19 mouse cellular contexts compared by ENCODE assay signal in genomic region chr6:72567508-72567907, GRCm38 (mm10). TPM values are rescaled to one million over a fixed set of nuclear protein-coding genes. Genes with fewer than 3 reads are reported as not detected.
A peak's percentile ranks its signal among the peaks of the same experiment; 100 is the strongest.
DNase-seq lines count a peak whose midpoint lies in the region; ATAC-seq and TF ChIP-seq lines count a peak whose summit lies in the region.
"Had no signal": no experiment of that assay in that cellular context is flagged by ENCODE, and none has a peak within 500 bp of the region (broad histone marks: within the 10 kb centered on the region; RNA-seq: fewer than 3 reads in every experiment).

No protein-coding gene starts in this region.

- WGBS in heart, postnatal 0 days, result 78% methylated on average over 5 of the region's 5 CpGs
- 77% methylated on average over 5 of the region's 5 CpGs for WGBS in heart, embryonic 11.5 days (ENCODE audit: insufficient replicate concordance)
- WGBS in liver, embryonic 14.5 days (ENCODE audit: insufficient replicate concordance), result 58% methylated on average over 5 of the region's 5 CpGs
- WGBS in liver, embryonic 12.5 days (ENCODE audit: insufficient replicate concordance), result 68% methylated on average over 5 of the region's 5 CpGs

- H3K9me3 ChIP-seq in heart, postnatal 0 days (replicated peaks; ENCODE audit: control insufficient read depth, low read length), result no peaks in the 10 kb centered on the region
- no peaks in the 10 kb centered on the region for H3K9me3 ChIP-seq in heart, embryonic 11.5 days (replicated peaks; ENCODE audit: control insufficient read depth, low read length)
- no peaks in the 10 kb centered on the region for H3K9me3 ChIP-seq in liver, embryonic 14.5 days (ENCODE audit: control insufficient read depth, low read length)
- no peaks in the 10 kb centered on the region for H3K9me3 ChIP-seq in liver, embryonic 12.5 days (replicated peaks)
- H3K9me3 ChIP-seq: heart, embryonic 13.5 days; limb, embryonic 10.5 days; neural tube, embryonic 12.5 days; stomach, embryonic 15.5 days had no signal

- H3K9ac ChIP-seq in heart, postnatal 0 days (replicated peaks; ENCODE audit: low read depth, low read length), result no peak overlapping the region
- no peak overlapping the region for H3K9ac ChIP-seq in heart, embryonic 11.5 days (ENCODE audit: low read depth, low read length)
- H3K9ac ChIP-seq in liver, embryonic 14.5 days (replicated peaks), result no peak overlapping the region
- H3K9ac ChIP-seq in liver, embryonic 12.5 days, result no peak overlapping the region
- H3K9ac ChIP-seq: heart, embryonic 13.5 days; neural tube, embryonic 12.5 days; stomach, embryonic 15.5 days had no signal

- no peak overlapping the region for H3K27ac ChIP-seq in heart, postnatal 0 days (ENCODE audit: low read depth)
- H3K27ac ChIP-seq in heart, embryonic 11.5 days (ENCODE audit: low read depth, low read length), result no peak overlapping the region
- H3K27ac ChIP-seq in liver, embryonic 14.5 days, result no peak overlapping the region
- no peak overlapping the region for H3K27ac ChIP-seq in liver, embryonic 12.5 days
- H3K27ac ChIP-seq: heart, embryonic 13.5 days; left cerebral cortex, adult 2 months; limb, embryonic 10.5 days; neural tube, embryonic 12.5 days; stomach, embryonic 15.5 days had no signal

- DNase-seq in heart, postnatal 0 days (ENCODE audit: low spot score), result no peak
- DNase-seq in liver, embryonic 14.5 days (ENCODE audit: low read depth in 3 of 3, low spot score in 3 of 3), result no peak
- DNase-seq in kidney, adult 8-10 months, result peak; percentile 69 to 82
- DNase-seq in yolk sac, embryonic 10.5 days (ENCODE audit: low spot score), result peak; percentile 64
- DNase-seq in adrenal gland, adult 18-20 months (ENCODE audit: low spot score in 2 of 2), result no peak
- DNase-seq: cerebellum, postnatal 25 days; gastrocnemius, postnatal 36 days had no signal

- peaks cover 5% of the 10 kb centered on the region for H3K4me1 ChIP-seq in heart, postnatal 0 days (ENCODE audit: control insufficient read depth, insufficient read depth)
- peaks cover 12% of the 10 kb centered on the region for H3K4me1 ChIP-seq in heart, embryonic 11.5 days (ENCODE audit: control insufficient read depth, insufficient read depth, low read length)
- no peaks in the 10 kb centered on the region for H3K4me1 ChIP-seq in liver, embryonic 14.5 days (replicated peaks; ENCODE audit: control insufficient read depth in 2 of 2, insufficient read depth in 2 of 2, low read length in 1 of 2)
- no peaks in the 10 kb centered on the region for H3K4me1 ChIP-seq in liver, embryonic 12.5 days

- no peak for ATAC-seq in heart, postnatal 0 days (ENCODE audit: insufficient read depth, low read depth)
- no peak for ATAC-seq in heart, embryonic 11.5 days (replicated peaks; ENCODE audit: insufficient number of reproducible peaks, low FRiP score, low TSS enrichment)
- no peak for ATAC-seq in liver, embryonic 14.5 days (ENCODE audit: insufficient read depth)
- ATAC-seq in liver, embryonic 12.5 days, result no peak

- 0 out of 2 replicates have a peak, but pooled peaks cover 11% of the 10 kb centered on the region for H3K36me3 ChIP-seq in heart, postnatal 0 days (replicated peaks; ENCODE audit: control insufficient read depth, insufficient read depth, low read length)
- no peaks in the 10 kb centered on the region for H3K36me3 ChIP-seq in heart, embryonic 11.5 days (ENCODE audit: control insufficient read depth, insufficient read depth, low read length)
- H3K36me3 ChIP-seq in liver, embryonic 14.5 days (replicated peaks; ENCODE audit: control insufficient read depth, insufficient read depth, low read depth), result no peaks in the 10 kb centered on the region
- H3K36me3 ChIP-seq in liver, embryonic 12.5 days, result peaks cover 11% of the 10 kb centered on the region; the same call in 1 of the 2 replicates

- H3K27me3 ChIP-seq in heart, postnatal 0 days (ENCODE audit: control insufficient read depth, insufficient read depth, low read length), result no peaks in the 10 kb centered on the region
- H3K27me3 ChIP-seq in heart, embryonic 11.5 days (ENCODE audit: control insufficient read depth, insufficient read depth, low read length), result no peaks in the 10 kb centered on the region
- no peaks in the 10 kb centered on the region for H3K27me3 ChIP-seq in liver, embryonic 14.5 days (ENCODE audit: control insufficient read depth, insufficient read depth, low read length)
- no peaks in the 10 kb centered on the region for H3K27me3 ChIP-seq in liver, embryonic 12.5 days (replicated peaks)
- H3K27me3 ChIP-seq: heart, embryonic 13.5 days; neural tube, embryonic 12.5 days; stomach, embryonic 15.5 days had no signal

- H3K4me2 ChIP-seq in heart, postnatal 0 days (ENCODE audit: low read depth, low read length), result no peak overlapping the region
- no peak overlapping the region for H3K4me2 ChIP-seq in heart, embryonic 11.5 days
- H3K4me2 ChIP-seq in liver, embryonic 14.5 days (ENCODE audit: low read depth), result no peak overlapping the region
- no peak overlapping the region for H3K4me2 ChIP-seq in liver, embryonic 12.5 days
- H3K4me2 ChIP-seq: heart, embryonic 13.5 days; neural tube, embryonic 12.5 days; stomach, embryonic 15.5 days had no signal

- TF ChIP-seq EP300 in heart, postnatal 0 days (IDR thresholded peaks at IDR 0.05; ENCODE audit: low read depth), result no peak
- TF ChIP-seq EP300 in liver, embryonic 14.5 days (IDR thresholded peaks at IDR 0.05; ENCODE audit: low read depth), result no peak

- peak; percentile 10; the same call in 1 of the 2 replicates for TF ChIP-seq CTCF in heart, postnatal 0 days (IDR thresholded peaks at IDR 0.05; ENCODE audit: low read depth)
- TF ChIP-seq CTCF in liver, embryonic 14.5 days (IDR thresholded peaks at IDR 0.05; ENCODE audit: low read depth), result 0 out of 2 replicates have a peak, but pooled peaks have one; percentile 3

- no peak overlapping the region for H3K4me3 ChIP-seq in heart, postnatal 0 days (ENCODE audit: low read depth, low read length)
- no peak overlapping the region for H3K4me3 ChIP-seq in heart, embryonic 11.5 days (ENCODE audit: low read depth, low read length)
- H3K4me3 ChIP-seq in liver, embryonic 14.5 days (ENCODE audit: insufficient read depth in 1 of 2, low read depth in 2 of 2, low read length in 2 of 2), result no peak overlapping the region
- no peak overlapping the region for H3K4me3 ChIP-seq in liver, embryonic 12.5 days
- H3K4me3 ChIP-seq: heart, embryonic 13.5 days; left cerebral cortex, adult 2 months; limb, embryonic 10.5 days; neural tube, embryonic 12.5 days; stomach, embryonic 15.5 days had no signal

RNA-seq across cellular contexts. Expression of gene Capg, which starts 23.3 kb away (rescaled TPM):
- total RNA-seq in heart, postnatal 0 days (2014; rRNA removed; ENCODE audit: low replicate concordance), result 25.1 and 53.6 TPM in 2 replicates
- 24.9 and 25.9 TPM in 2 replicates for polyA plus RNA-seq in heart, postnatal 0 days (2015; fragmentation: Nextera tagmentation; extraction: Ambion mirVana)
- 22.7 and 25.9 TPM in 2 replicates for polyA plus RNA-seq in heart, embryonic 11.5 days (2014; fragmentation: Nextera tagmentation; extraction: Ambion mirVana)
- 6.6 and 6.7 TPM in 2 replicates for polyA plus RNA-seq in liver, embryonic 14.5 days (2012; rRNA removed)
- 11.9 and 14.8 TPM in 2 replicates for polyA plus RNA-seq in liver, embryonic 14.5 days (2014; fragmentation: Nextera tagmentation; extraction: Ambion mirVana)
- polyA plus RNA-seq in liver, embryonic 12.5 days (2016; fragmentation: Nextera tagmentation; extraction: Ambion mirVana), result 18.5 and 19.7 TPM in 2 replicates
- 10 to 100 TPM; 43.1 to 57.0 TPM for total RNA-seq in adrenal gland, adult 18-20 months (2021)

RNA-seq across cellular contexts. Expression of gene Elmod3, which starts 30.7 kb away (rescaled TPM):
- total RNA-seq in heart, postnatal 0 days (2014; rRNA removed; ENCODE audit: low replicate concordance), result 21.9 and 30.9 TPM in 2 replicates
- polyA plus RNA-seq in heart, postnatal 0 days (2015; fragmentation: Nextera tagmentation; extraction: Ambion mirVana), result 17.6 and 18.6 TPM in 2 replicates
- 10.5 and 12.1 TPM in 2 replicates for polyA plus RNA-seq in heart, embryonic 11.5 days (2014; fragmentation: Nextera tagmentation; extraction: Ambion mirVana)
- 2.9 and 3.6 TPM in 2 replicates for polyA plus RNA-seq in liver, embryonic 14.5 days (2012; rRNA removed)
- polyA plus RNA-seq in liver, embryonic 14.5 days (2014; fragmentation: Nextera tagmentation; extraction: Ambion mirVana), result 4.9 and 5.2 TPM in 2 replicates
- 6.8 and 7.6 TPM in 2 replicates for polyA plus RNA-seq in liver, embryonic 12.5 days (2016; fragmentation: Nextera tagmentation; extraction: Ambion mirVana)
- 10 to 100 TPM; 10.9 to 13.5 TPM for total RNA-seq in adrenal gland, adult 18-20 months (2021)

RNA-seq across cellular contexts. Expression of gene Retsat, which starts 30.8 kb away (rescaled TPM):
- total RNA-seq in heart, postnatal 0 days (2014; rRNA removed; ENCODE audit: low replicate concordance), result 21.8 and 41.8 TPM in 2 replicates
- 64.4 and 69.1 TPM in 2 replicates for polyA plus RNA-seq in heart, postnatal 0 days (2015; fragmentation: Nextera tagmentation; extraction: Ambion mirVana)
- 13.9 and 16.2 TPM in 2 replicates for polyA plus RNA-seq in heart, embryonic 11.5 days (2014; fragmentation: Nextera tagmentation; extraction: Ambion mirVana)
- 5.1 and 5.3 TPM in 2 replicates for polyA plus RNA-seq in liver, embryonic 14.5 days (2012; rRNA removed)
- 11.1 and 13.6 TPM in 2 replicates for polyA plus RNA-seq in liver, embryonic 14.5 days (2014; fragmentation: Nextera tagmentation; extraction: Ambion mirVana)
- polyA plus RNA-seq in liver, embryonic 12.5 days (2016; fragmentation: Nextera tagmentation; extraction: Ambion mirVana), result 15.3 and 16.6 TPM in 2 replicates
- 100 to 1,000 TPM; 332 to 343 TPM for total RNA-seq in adrenal gland, adult 18-20 months (2021)

RNA-seq across cellular contexts. Expression of gene Sh2d6, which starts 46.0 kb away (rescaled TPM):
- total RNA-seq in heart, postnatal 0 days (2014; rRNA removed; ENCODE audit: low replicate concordance), result not detected in 2 replicates
- polyA plus RNA-seq in heart, postnatal 0 days (2015; fragmentation: Nextera tagmentation; extraction: Ambion mirVana), result not detected in 2 replicates
- not detected in 2 replicates for polyA plus RNA-seq in heart, embryonic 11.5 days (2014; fragmentation: Nextera tagmentation; extraction: Ambion mirVana)
- not detected in 2 replicates for polyA plus RNA-seq in liver, embryonic 14.5 days (2012; rRNA removed)
- not detected in 2 replicates for polyA plus RNA-seq in liver, embryonic 14.5 days (2014; fragmentation: Nextera tagmentation; extraction: Ambion mirVana)
- polyA plus RNA-seq in liver, embryonic 12.5 days (2016; fragmentation: Nextera tagmentation; extraction: Ambion mirVana), result not detected in 2 replicates
- under 1 TPM; 0.26 to 0.27 TPM for total RNA-seq in adrenal gland, adult 18-20 months (2021)
- total RNA-seq: ES-E14; hematopoietic stem cell, adult 5-6 weeks; megakaryocyte-erythroid progenitor cell, adult 5-6 weeks; monocyte, adult 5-6 weeks had no signal
- polyA plus RNA-seq: liver, embryonic 16.5 days had no signal

RNA-seq across cellular contexts. Expression of gene Tgoln1, which starts 49.3 kb away (rescaled TPM):
- 16.4 and 22.5 TPM in 2 replicates for total RNA-seq in heart, postnatal 0 days (2014; rRNA removed; ENCODE audit: low replicate concordance)
- 19.4 and 21.3 TPM in 2 replicates for polyA plus RNA-seq in heart, postnatal 0 days (2015; fragmentation: Nextera tagmentation; extraction: Ambion mirVana)
- polyA plus RNA-seq in heart, embryonic 11.5 days (2014; fragmentation: Nextera tagmentation; extraction: Ambion mirVana), result 25.3 and 31.0 TPM in 2 replicates
- 6.8 and 7.8 TPM in 2 replicates for polyA plus RNA-seq in liver, embryonic 14.5 days (2012; rRNA removed)
- 13.4 and 14.9 TPM in 2 replicates for polyA plus RNA-seq in liver, embryonic 14.5 days (2014; fragmentation: Nextera tagmentation; extraction: Ambion mirVana)
- 17.8 and 18.8 TPM in 2 replicates for polyA plus RNA-seq in liver, embryonic 12.5 days (2016; fragmentation: Nextera tagmentation; extraction: Ambion mirVana)
- 100 to 1,000 TPM; 241 to 257 TPM for total RNA-seq in adrenal gland, adult 18-20 months (2021)

Comparison
In these comparisons a context has a peak if more than half of its experiments do, and no peak if none do; other contexts are left out.
1. DNase-seq: peak in kidney, adult 8-10 months (2 of 2) and yolk sac, embryonic 10.5 days (single experiment); none in heart, postnatal 0 days (single experiment), liver, embryonic 14.5 days (0 of 3) and adrenal gland, adult 18-20 months (0 of 2).